Mouse (Mus musculus) limb, embryonic 14.5 days (tissue): Measurements from ENCODE around the gene Rptor. TPM values are rescaled to one million over a fixed set of nuclear protein-coding genes. Genes with fewer than 3 reads are reported as not detected.

Source experiments
- ATAC-seq: fragments of 200-750 bp; cut with Nextera tagmentation; 2 replicates; pipeline ENCODE4 v1.8.0; 2017; ENCODE audit warnings: low read depth, moderate number of reproducible peaks, moderate TSS enrichment; ENCODE audit not compliant: low FRiP score
- DNase-seq: peaks from one replicate; pipeline ENCODE4 v3.0.0-alpha.2; 2015; ENCODE audit warnings: low spot score
- H3K27ac ChIP-seq: fragments of 300-500 bp; sonication (generic); replicated peaks from 2 replicates; pipeline ENCODE4 v1.5.1; 2014; ENCODE audit warnings: low read depth, mild to moderate bottlenecking, low read length, moderate library complexity, mixed read lengths
- H3K27me3 ChIP-seq: fragments of 300-500 bp; sonication (generic); 2 replicates; pipeline ENCODE4 v1.6.1; 2014; ENCODE audit warnings: low read length, mixed read lengths; ENCODE audit not compliant: control insufficient read depth, insufficient read depth
- H3K36me3 ChIP-seq: fragments of 300-500 bp; sonication (generic); 2 replicates; pipeline ENCODE4 v1.6.1; 2014; ENCODE audit warnings: mild to moderate bottlenecking, low read length, moderate library complexity, mixed read lengths; ENCODE audit not compliant: control insufficient read depth, insufficient read depth
- H3K4me1 ChIP-seq: fragments of 300-500 bp; sonication (generic); 2 replicates; pipeline ENCODE4 v1.6.1; 2014; ENCODE audit warnings: antibody characterized with exemption, low read length, mixed read lengths; ENCODE audit not compliant: control insufficient read depth, insufficient read depth
- H3K4me2 ChIP-seq: fragments of 300-500 bp; sonication (generic); replicated peaks from 2 replicates; pipeline ENCODE4 v1.6.1; 2014; ENCODE audit warnings: low read depth, mild to moderate bottlenecking, low read length, moderate library complexity; ENCODE audit not compliant: severe bottlenecking
- H3K4me3 ChIP-seq: fragments of 300-500 bp; sonication (generic); replicated peaks from 2 replicates; pipeline ENCODE4 v1.5.1; 2014; ENCODE audit warnings: low read length
- H3K9ac ChIP-seq: fragments of 300-500 bp; sonication (generic); 2 replicates; pipeline ENCODE4 v1.6.1; 2014; ENCODE audit warnings: mild to moderate bottlenecking, low read depth, low read length, moderate library complexity; ENCODE audit not compliant: severe bottlenecking
- H3K9me3 ChIP-seq: fragments of 300-500 bp; sonication (generic); 2 replicates; pipeline ENCODE4 v1.6.1; 2016; ENCODE audit warnings: low read length; ENCODE audit not compliant: control insufficient read depth
- POLR2A ChIP-seq: fragments of 200-500 bp; IDR thresholded peaks from 2 replicates; pipeline ENCODE4 v1.8.0; 2012; ENCODE audit warnings: inconsistent platforms, mild to moderate bottlenecking, moderate library complexity, borderline replicate concordance; ENCODE audit not compliant: insufficient read depth, insufficient read length; ENCODE audit errors: extremely low read depth
- WGBS: fragments of 180-500 bp; shearing (Covaris S2); extraction: QIAGEN DNeasy Blood & Tissue Kit; methylation state at CpG from one replicate; pipeline ENCODE4 v1.1.7; 2014; 5-methylcytosine and 5-hydroxymethylcytosine counted together
- polyA plus RNA-seq, 2 experiments: library from polyadenylated mRNA; depleted of rRNA in 1 of 2; stranded (reverse) in 1 of 2; unstranded in 1 of 2; fragments of >200 nt; fragmentation: Nextera tagmentation in 1 of 2; extraction: Ambion mirVana in 1 of 2; gene quantifications; 2 replicates each; pipeline versions ENCODE4 v1.2.1 to v1.2.3; 2012 to 2014

Rptor gene
- polyA plus RNA-seq, 2 experiments, result 13.7 to 24.3 TPM

GRCm38 (mm10) chr11:119943428-119943988 is 340.8 kb downstream of the Rptor start:
- Histone ChIP-seq H3K4me1 (peaks cover 34% of the 10 kb centered on the region), H3K36me3 (no peaks in the 10 kb centered on the region), H3K27me3 (no peaks in the 10 kb centered on the region), H3K9ac (peak overlapping the region; percentile 78), H3K27ac (0 out of 2 replicates have a peak overlapping the region, but pooled peaks have one; percentile 52), H3K9me3 (no peaks in the 10 kb centered on the region), H3K4me2 (peak overlapping the region; percentile 97), H3K4me3 (peak overlapping the region; percentile 76)
- DNase-seq (no peak), ATAC-seq (peak; percentile 0; the same call in 1 of the 2 replicates)
- 4% methylated on average over 30 of the region's 32 CpGs for WGBS
- no peak for TF ChIP-seq POLR2A

DNA sequence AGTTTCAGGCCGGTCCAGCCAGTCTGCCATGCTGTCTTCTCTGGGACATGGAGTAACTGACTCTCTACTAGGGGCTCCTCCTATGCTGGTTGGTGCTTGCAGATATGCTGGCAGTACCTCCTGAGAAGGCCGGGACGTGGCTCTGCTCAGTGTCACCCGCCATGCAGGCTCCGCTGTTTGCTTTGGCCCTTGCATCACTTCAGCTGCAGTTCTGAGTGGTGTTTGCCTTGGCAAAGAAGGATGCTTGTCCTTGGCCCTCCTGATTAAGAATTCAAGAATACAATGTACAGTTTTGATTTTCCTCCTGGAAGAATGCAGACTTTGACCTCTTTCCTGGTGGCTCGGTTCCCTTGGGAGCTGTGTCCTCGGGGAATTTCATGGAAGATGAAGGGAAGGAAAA is 342.6 kb downstream of the Rptor start:
- no peak overlapping the region for H3K9ac ChIP-seq
- no peaks in the 10 kb centered on the region for H3K36me3 ChIP-seq
- no peak for TF ChIP-seq POLR2A
- DNase-seq (no peak), ATAC-seq (no peak)
- WGBS, result 75% methylated on average over 7 of the region's 7 CpGs
- H3K27ac ChIP-seq, result no peak overlapping the region
- no peak overlapping the region for H3K4me3 ChIP-seq
- H3K4me1 ChIP-seq, result peaks cover 21% of the 10 kb centered on the region
- H3K9me3 ChIP-seq, result no peaks in the 10 kb centered on the region
- no peaks in the 10 kb centered on the region for H3K27me3 ChIP-seq
- H3K4me2 ChIP-seq, result no peak overlapping the region

DNA sequence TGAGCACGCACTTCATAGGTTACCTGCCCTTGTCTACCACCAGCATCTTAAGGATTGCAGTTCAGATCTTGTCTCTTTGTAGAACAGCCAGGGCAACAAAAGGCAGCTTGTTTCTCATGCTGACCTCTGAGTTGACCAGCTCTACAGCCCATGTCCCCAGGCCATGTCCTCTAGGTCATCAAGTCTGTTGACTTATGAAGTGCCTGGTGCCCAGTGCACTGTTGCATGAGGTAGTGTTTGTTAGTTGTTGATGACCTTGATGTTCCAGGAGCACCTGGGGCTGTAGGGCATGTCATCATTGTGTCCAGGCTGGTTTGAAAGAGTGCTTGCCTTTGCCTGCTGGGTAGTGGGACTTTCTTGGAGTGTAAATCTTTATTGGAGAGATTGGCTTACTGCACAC is 344.7 kb downstream of the Rptor start:
- Histone ChIP-seq H3K4me3 (no peak overlapping the region), H3K27me3 (no peaks in the 10 kb centered on the region), H3K4me2 (no peak overlapping the region), H3K9me3 (no peaks in the 10 kb centered on the region), H3K4me1 (peaks cover 12% of the 10 kb centered on the region), H3K9ac (no peak overlapping the region), H3K36me3 (no peaks in the 10 kb centered on the region), H3K27ac (no peak overlapping the region)
- no peak for DNase-seq
- TF ChIP-seq POLR2A, result no peak
- ATAC-seq, result no peak
- 91% methylated on average over 1 of the region's 1 CpGs for WGBS

DNA sequence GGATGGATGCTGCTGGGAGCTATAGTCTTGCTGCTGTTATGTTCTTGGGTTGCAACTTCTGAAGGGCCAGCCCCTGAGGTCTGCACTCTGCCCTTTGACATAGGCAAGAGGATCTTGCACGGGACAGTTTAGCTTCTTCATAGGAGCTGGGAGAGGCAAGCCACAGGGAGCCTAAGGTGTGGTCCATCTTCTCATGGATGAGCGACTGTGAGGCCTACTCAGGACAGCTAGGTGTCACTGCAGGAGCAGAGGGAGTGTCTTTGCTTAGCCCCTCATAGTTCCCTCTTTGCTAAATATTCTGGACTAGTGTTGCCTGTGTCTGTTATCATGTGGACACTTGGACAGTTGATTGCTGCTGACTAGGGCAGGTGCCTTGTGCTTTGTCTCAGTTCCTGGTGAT is 345.2 kb downstream of the Rptor start:
- 38% methylated on average over 2 of the region's 2 CpGs for WGBS
- no peaks in the 10 kb centered on the region for H3K36me3 ChIP-seq
- peaks cover 15% of the 10 kb centered on the region for H3K4me1 ChIP-seq
- H3K27ac ChIP-seq, result no peak overlapping the region
- H3K4me2 ChIP-seq, result no peak overlapping the region
- DNase-seq (no peak), ATAC-seq (no peak)
- TF ChIP-seq POLR2A, result no peak
- H3K9ac ChIP-seq, result no peak overlapping the region
- H3K27me3 ChIP-seq, result no peaks in the 10 kb centered on the region
- no peak overlapping the region for H3K4me3 ChIP-seq
- H3K9me3 ChIP-seq, result no peaks in the 10 kb centered on the region

GRCm38 (mm10) chr11:119948305-119948704 is 345.6 kb downstream of the Rptor start:
- Histone ChIP-seq H3K9me3 (no peaks in the 10 kb centered on the region), H3K27me3 (no peaks in the 10 kb centered on the region), H3K4me3 (no peak overlapping the region), H3K4me2 (no peak overlapping the region), H3K4me1 (peaks cover 15% of the 10 kb centered on the region), H3K27ac (no peak overlapping the region), H3K9ac (no peak overlapping the region), H3K36me3 (no peaks in the 10 kb centered on the region)
- 52% methylated on average over 4 of the region's 4 CpGs for WGBS
- no peak for TF ChIP-seq POLR2A
- ATAC-seq (no peak), DNase-seq (no peak)
